Mouse (Mus musculus): ENCODE measurements around the gene Gabra2. TPM values are rescaled to one million over a fixed set of nuclear protein-coding genes. Genes with fewer than 3 reads are reported as not detected.

Gene Gabra2
- polyA plus RNA-seq, 1 experiment from 2014 or later = 2.3 TPM

GRCm38 (mm10) chr5:71010797-71011196 lies 84.9 kb downstream of the Gabra2 start:
- no peak for ATAC-seq (ENCODE audit: insufficient number of reproducible peaks, insufficient read depth, low FRiP score, low read depth)
- Histone ChIP-seq H3K27ac (ENCODE audit: low read length) (no peak overlapping the region), H3K9ac (replicated peaks; ENCODE audit: low read depth, low read length) (no peak overlapping the region), H3K4me2 (replicated peaks; ENCODE audit: low read depth, low read length) (no peak overlapping the region), H3K36me3 (ENCODE audit: control insufficient read depth, insufficient read depth, low read length) (no peaks in the 10 kb centered on the region), H3K4me3 (ENCODE audit: low read depth, low read length) (no peak overlapping the region), H3K4me1 (ENCODE audit: control insufficient read depth, insufficient read depth, low read length) (no peaks in the 10 kb centered on the region), H3K27me3 (ENCODE audit: control insufficient read depth, insufficient read depth, low read length) (no peaks in the 10 kb centered on the region), H3K9me3 (ENCODE audit: control insufficient read depth, low read depth, low read length) (no peaks in the 10 kb centered on the region)
- WGBS = 80% methylated on average over 3 of the region's 3 CpGs

- no peaks in the 10 kb centered on the region for H3K27me3 ChIP-seq (ENCODE audit: control insufficient read depth, insufficient read depth, low read length)
- H3K9me3 ChIP-seq (ENCODE audit: control insufficient read depth, low read depth, low read length) = no peaks in the 10 kb centered on the region
- WGBS = 80% methylated on average over 13 of the region's 13 CpGs
- H3K27ac ChIP-seq (ENCODE audit: low read length) = no peak overlapping the region
- H3K4me1 ChIP-seq (ENCODE audit: control insufficient read depth, insufficient read depth, low read length) = no peaks in the 10 kb centered on the region
- no peak for ATAC-seq (ENCODE audit: insufficient number of reproducible peaks, insufficient read depth, low FRiP score, low read depth)
- H3K36me3 ChIP-seq (ENCODE audit: control insufficient read depth, insufficient read depth, low read length) = no peaks in the 10 kb centered on the region
- no peak overlapping the region for H3K9ac ChIP-seq (replicated peaks; ENCODE audit: low read depth, low read length)
- no peak overlapping the region for H3K4me2 ChIP-seq (replicated peaks; ENCODE audit: low read depth, low read length)
- no peak overlapping the region for H3K4me3 ChIP-seq (ENCODE audit: low read depth, low read length)
Measured at GRCm38 (mm10) chr5:70995617-70996325, 99.9 kb downstream of the Gabra2 start.

- H3K4me1 ChIP-seq (ENCODE audit: control insufficient read depth, insufficient read depth, low read length) = no peaks in the 10 kb centered on the region
- no peak overlapping the region for H3K27ac ChIP-seq (ENCODE audit: low read length)
- no peak overlapping the region for H3K4me2 ChIP-seq (replicated peaks; ENCODE audit: low read depth, low read length)
- no peaks in the 10 kb centered on the region for H3K27me3 ChIP-seq (ENCODE audit: control insufficient read depth, insufficient read depth, low read length)
- H3K9ac ChIP-seq (replicated peaks; ENCODE audit: low read depth, low read length) = no peak overlapping the region
- no peak for ATAC-seq (ENCODE audit: insufficient number of reproducible peaks, insufficient read depth, low FRiP score, low read depth)
- H3K9me3 ChIP-seq (ENCODE audit: control insufficient read depth, low read depth, low read length) = no peaks in the 10 kb centered on the region
- no peak overlapping the region for H3K4me3 ChIP-seq (ENCODE audit: low read depth, low read length)
- no peaks in the 10 kb centered on the region for H3K36me3 ChIP-seq (ENCODE audit: control insufficient read depth, insufficient read depth, low read length)
- WGBS = 57% methylated on average over 2 of the region's 2 CpGs
Measured at GRCm38 (mm10) chr5:70993281-70993680, 102.4 kb downstream of the Gabra2 start.

GRCm38 (mm10) chr5:70990891-70991290 lies 104.8 kb downstream of the Gabra2 start:
- no peak overlapping the region for H3K4me3 ChIP-seq (ENCODE audit: low read depth, low read length)
- 85% methylated on average over 3 of the region's 3 CpGs for WGBS

More at GRCm38 (mm10) chr5:70990891-70991290, 104.8 kb downstream of the Gabra2 start:
- no peak overlapping the region for H3K27ac ChIP-seq (ENCODE audit: low read length)
- H3K36me3 ChIP-seq (ENCODE audit: control insufficient read depth, insufficient read depth, low read length) = no peaks in the 10 kb centered on the region
- H3K4me1 ChIP-seq (ENCODE audit: control insufficient read depth, insufficient read depth, low read length) = no peaks in the 10 kb centered on the region
- no peak overlapping the region for H3K4me2 ChIP-seq (replicated peaks; ENCODE audit: low read depth, low read length)
- no peaks in the 10 kb centered on the region for H3K9me3 ChIP-seq (ENCODE audit: control insufficient read depth, low read depth, low read length)
- ATAC-seq (ENCODE audit: insufficient number of reproducible peaks, insufficient read depth, low FRiP score, low read depth) = no peak
- H3K9ac ChIP-seq (replicated peaks; ENCODE audit: low read depth, low read length) = no peak overlapping the region
- H3K27me3 ChIP-seq (ENCODE audit: control insufficient read depth, insufficient read depth, low read length) = no peaks in the 10 kb centered on the region
